Mouse (Mus musculus) stomach, embryonic 15.5 days (tissue): ENCODE measurements around the gene Slc39a1. TPM values are rescaled to one million over a fixed set of nuclear protein-coding genes. Genes with fewer than 3 reads are reported as not detected.

ENCODE experiments used
- ATAC-seq: fragments of 200-750 bp; cut with Nextera tagmentation; 2 replicates; pipeline ENCODE4 v1.8.0; 2017; ENCODE audit warnings: low read depth, moderate number of reproducible peaks, moderate TSS enrichment; ENCODE audit not compliant: insufficient read depth, low FRiP score
- H3K27ac ChIP-seq: fragments of 300-500 bp; sonication (generic); 2 replicates; pipeline ENCODE4 v1.5.1; 2015; ENCODE audit warnings: mild to moderate bottlenecking, inconsistent platforms
- H3K27me3 ChIP-seq: fragments of 300-500 bp; sonication (generic); replicated peaks from 2 replicates; pipeline ENCODE4 v1.6.1; 2015; ENCODE audit warnings: inconsistent platforms
- H3K36me3 ChIP-seq: fragments of 300-500 bp; sonication (generic); 2 replicates; pipeline ENCODE4 v1.6.1; 2015; ENCODE audit warnings: inconsistent platforms
- H3K4me1 ChIP-seq: fragments of 300-500 bp; sonication (generic); 2 replicates; pipeline ENCODE4 v1.6.1; 2015; ENCODE audit warnings: inconsistent platforms
- H3K4me2 ChIP-seq: fragments of 300-500 bp; sonication (generic); 2 replicates; pipeline ENCODE4 v1.6.1; 2015; ENCODE audit warnings: mild to moderate bottlenecking, inconsistent platforms
- H3K4me3 ChIP-seq: fragments of 300-500 bp; sonication (generic); replicated peaks from 2 replicates; pipeline ENCODE4 v1.5.1; 2015; ENCODE audit warnings: inconsistent platforms
- H3K9ac ChIP-seq: fragments of 300-500 bp; sonication (generic); 2 replicates; pipeline ENCODE4 v1.6.1; 2015; ENCODE audit warnings: inconsistent platforms
- H3K9me3 ChIP-seq: fragments of 300-500 bp; sonication (generic); 2 replicates; pipeline ENCODE4 v1.6.1; 2016; ENCODE audit warnings: inconsistent platforms
- WGBS: fragments of 180-500 bp; shearing (Covaris S2); methylation state at CpG from one replicate; pipeline ENCODE4 v1.1.7; 2015; 5-methylcytosine and 5-hydroxymethylcytosine counted together
- polyA plus RNA-seq: library from polyadenylated mRNA; unstranded; fragments of >200 nt; fragmentation: Nextera tagmentation; extraction: Ambion mirVana; gene quantifications from 2 replicates; pipeline ENCODE4 v1.2.1, GENCODE M21; 2015

Gene Slc39a1
- polyA plus RNA-seq, 1 experiment from 2014 or later = 111 TPM

- H3K36me3 ChIP-seq = peaks cover 25% of the 10 kb centered on the region
- no peak for ATAC-seq
- H3K4me3 ChIP-seq = no peak overlapping the region
- no peak overlapping the region for H3K27ac ChIP-seq
- no peaks in the 10 kb centered on the region for H3K27me3 ChIP-seq
- no peak overlapping the region for H3K4me2 ChIP-seq
- no peaks in the 10 kb centered on the region for H3K9me3 ChIP-seq
- H3K4me1 ChIP-seq = peaks cover 13% of the 10 kb centered on the region
- 91% methylated on average over 14 of the region's 14 CpGs for WGBS
- no peak overlapping the region for H3K9ac ChIP-seq
Observed at GRCm38 (mm10) chr3:90255784-90256353, 7.9 kb downstream of the Slc39a1 start.

GRCm38 (mm10) chr3:90256731-90257530 is 9.0 kb downstream of the Slc39a1 start:
- no peaks in the 10 kb centered on the region for H3K9me3 ChIP-seq
- WGBS = 87% methylated on average over 19 of the region's 19 CpGs
- no peak overlapping the region for H3K4me2 ChIP-seq
- no peak for ATAC-seq
- H3K9ac ChIP-seq = no peak overlapping the region
- no peaks in the 10 kb centered on the region for H3K27me3 ChIP-seq
- peaks cover 30% of the 10 kb centered on the region; the same call in 1 of the 2 replicates for H3K36me3 ChIP-seq
- H3K4me1 ChIP-seq = peaks cover 13% of the 10 kb centered on the region
- no peak overlapping the region for H3K4me3 ChIP-seq
- H3K27ac ChIP-seq = no peak overlapping the region

GRCm38 (mm10) chr3:90258521-90258920 is 10.5 kb downstream of the Slc39a1 start:
- peaks cover 42% of the 10 kb centered on the region; the same call in 1 of the 2 replicates for H3K36me3 ChIP-seq
- 83% methylated on average over 4 of the region's 4 CpGs for WGBS
- H3K4me3 ChIP-seq = no peak overlapping the region
- no peaks in the 10 kb centered on the region for H3K27me3 ChIP-seq
- no peak overlapping the region for H3K9ac ChIP-seq
- ATAC-seq = no peak
- peaks cover 13% of the 10 kb centered on the region for H3K4me1 ChIP-seq
- no peak overlapping the region for H3K27ac ChIP-seq
- no peak overlapping the region for H3K4me2 ChIP-seq
- no peaks in the 10 kb centered on the region for H3K9me3 ChIP-seq

- H3K4me3 ChIP-seq = no peak overlapping the region
- H3K9me3 ChIP-seq = no peaks in the 10 kb centered on the region
- ATAC-seq = no peak
- peaks cover 45% of the 10 kb centered on the region; the same call in 1 of the 2 replicates for H3K36me3 ChIP-seq
- no peak overlapping the region for H3K27ac ChIP-seq
- no peaks in the 10 kb centered on the region for H3K27me3 ChIP-seq
- no peak overlapping the region for H3K9ac ChIP-seq
- H3K4me1 ChIP-seq = peaks cover 11% of the 10 kb centered on the region
- H3K4me2 ChIP-seq = no peak overlapping the region
- WGBS = 89% methylated on average over 5 of the region's 5 CpGs
Observed at GRCm38 (mm10) chr3:90263121-90263771, 15.3 kb downstream of the Slc39a1 start.

GRCm38 (mm10) chr3:90264687-90265033 is 16.7 kb downstream of the Slc39a1 start:
- Histone ChIP-seq H3K4me1 (peaks cover 11% of the 10 kb centered on the region), H3K4me2 (peak overlapping the region; percentile 70), H3K27ac (peak overlapping the region; percentile 98), H3K27me3 (no peaks in the 10 kb centered on the region), H3K9ac (peak overlapping the region; percentile 66; the same call in 1 of the 2 replicates), H3K4me3 (peak overlapping the region; percentile 82), H3K9me3 (no peaks in the 10 kb centered on the region), H3K36me3 (peaks cover 38% of the 10 kb centered on the region; the same call in 1 of the 2 replicates)
- 28% methylated on average over 10 of the region's 10 CpGs for WGBS
- no peak for ATAC-seq

- Histone ChIP-seq H3K9me3 (no peaks in the 10 kb centered on the region), H3K4me1 (peaks cover 11% of the 10 kb centered on the region), H3K27me3 (no peaks in the 10 kb centered on the region), H3K27ac (peak within 1 kb of the TSS; percentile 98), H3K4me2 (peak within 1 kb of the TSS; percentile 70), H3K36me3 (peaks cover 32% of the 10 kb centered on the region; the same call in 1 of the 2 replicates), H3K4me3 (peak within 1 kb of the TSS; percentile 82), H3K9ac (peak within 1 kb of the TSS; percentile 66)
- ATAC-seq = peak; percentile 92
- under 1% methylated on average over 82 of the region's 87 CpGs for WGBS
Observed at GRCm38 (mm10) chr3:90265034-90265931, 17.3 kb downstream of the Slc39a1 start, which contains the start of gene Dennd4b. Gene Dennd4b, plus strand, starts transcription at chr3:90265185.

- peak overlapping the region; percentile 70 for H3K4me2 ChIP-seq
Observed at GRCm38 (mm10) chr3:90265932-90266741, 18.2 kb downstream of the Slc39a1 start.

GRCm38 (mm10) chr3:90266901-90267775 is 19.2 kb downstream of the Slc39a1 start:
- no peak for ATAC-seq
- H3K9ac ChIP-seq = peak overlapping the region; percentile 25; the same call in 1 of the 2 replicates
- peaks cover 11% of the 10 kb centered on the region for H3K4me1 ChIP-seq
- H3K27ac ChIP-seq = no peak overlapping the region
- WGBS = 89% methylated on average over 20 of the region's 20 CpGs
- no peaks in the 10 kb centered on the region for H3K27me3 ChIP-seq
- H3K4me2 ChIP-seq = peak overlapping the region; percentile 70
- H3K36me3 ChIP-seq = peaks cover 15% of the 10 kb centered on the region; the same call in 1 of the 2 replicates
- H3K4me3 ChIP-seq = no peak overlapping the region; the same call in 1 of the 2 replicates
- H3K9me3 ChIP-seq = no peaks in the 10 kb centered on the region

More at GRCm38 (mm10) chr3:90265932-90266741, 18.2 kb downstream of the Slc39a1 start:
- Histone ChIP-seq H3K4me3 (peak overlapping the region; percentile 82), H3K27ac (peak overlapping the region; percentile 98), H3K9ac (peak overlapping the region; percentile 66), H3K27me3 (no peaks in the 10 kb centered on the region), H3K9me3 (no peaks in the 10 kb centered on the region), H3K36me3 (peaks cover 23% of the 10 kb centered on the region; the same call in 1 of the 2 replicates), H3K4me1 (peaks cover 11% of the 10 kb centered on the region)
- WGBS = 23% methylated on average over 16 of the region's 16 CpGs
- ATAC-seq = no peak; the same call in 1 of the 2 replicates

GRCm38 (mm10) chr3:90268190-90268589 is 20.2 kb downstream of the Slc39a1 start:
- no peak overlapping the region for H3K9ac ChIP-seq
- no peak for ATAC-seq
- H3K4me3 ChIP-seq = no peak overlapping the region
- peaks cover 11% of the 10 kb centered on the region for H3K4me1 ChIP-seq
- H3K36me3 ChIP-seq = peaks cover 6% of the 10 kb centered on the region; the same call in 1 of the 2 replicates
- no peak overlapping the region for H3K27ac ChIP-seq
- H3K4me2 ChIP-seq = no peak overlapping the region
- no peaks in the 10 kb centered on the region for H3K27me3 ChIP-seq
- no peaks in the 10 kb centered on the region for H3K9me3 ChIP-seq
- WGBS = 95% methylated on average over 11 of the region's 11 CpGs

- peaks cover 11% of the 10 kb centered on the region for H3K4me1 ChIP-seq
- H3K9ac ChIP-seq = no peak overlapping the region
- H3K36me3 ChIP-seq = no peaks in the 10 kb centered on the region
- WGBS = 91% methylated on average over 16 of the region's 16 CpGs
- no peak overlapping the region for H3K4me2 ChIP-seq
- no peaks in the 10 kb centered on the region for H3K27me3 ChIP-seq
- no peak overlapping the region for H3K27ac ChIP-seq
- no peak overlapping the region for H3K4me3 ChIP-seq
- H3K9me3 ChIP-seq = no peaks in the 10 kb centered on the region
- ATAC-seq = no peak
Observed at GRCm38 (mm10) chr3:90268971-90269370, 21.0 kb downstream of the Slc39a1 start.
